Mouse (Mus musculus): ENCODE results near the gene G6pd2.

The G6pd2 gene

DNA sequence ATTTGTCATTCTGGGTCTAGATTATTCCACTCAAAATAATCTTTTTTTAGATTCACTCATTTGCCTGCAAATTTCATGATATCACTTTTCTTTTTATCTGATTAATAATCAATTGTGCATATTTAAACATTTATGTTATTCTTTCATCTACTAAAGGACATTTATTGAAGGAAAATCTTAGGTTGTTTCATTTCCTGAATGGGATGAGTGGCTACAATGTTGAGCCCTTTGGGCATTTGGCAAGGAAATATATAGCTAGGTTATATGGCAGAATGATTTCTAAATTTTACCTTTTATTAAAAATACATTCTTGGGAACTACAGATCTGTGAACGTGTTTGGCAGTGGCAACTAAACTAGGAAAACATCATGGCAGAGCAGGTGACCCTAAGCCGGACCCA, at the start of gene G6pd2:
G6pd2 (plus strand) TSS at position 301 of the 400 bp plus-strand sequence.
- no peak for DNase-seq (ENCODE audit: inconsistent age in 2 of 2, low spot score in 1 of 2)

DNA sequence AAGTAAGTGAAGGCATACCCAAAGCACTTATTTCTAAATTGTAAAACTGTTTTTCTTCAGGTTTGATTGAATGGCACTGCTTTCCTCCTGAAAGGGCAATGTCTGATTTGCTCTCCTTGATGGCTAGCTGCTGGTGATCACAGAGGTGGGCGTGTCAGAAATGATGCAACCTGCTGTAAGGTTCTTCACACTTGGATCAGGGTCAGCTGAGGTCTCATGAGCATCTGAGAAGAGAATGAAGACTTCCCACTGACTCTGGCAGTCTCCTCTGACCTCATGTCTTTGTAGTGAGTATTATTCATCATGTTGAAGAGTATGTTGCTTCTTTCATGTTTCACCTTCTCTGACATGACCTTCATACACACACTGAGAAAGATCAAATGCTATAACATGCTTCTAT, 44.4 kb upstream of the G6pd2 start:
- no peak for DNase-seq (ENCODE audit: inconsistent age in 2 of 2, low spot score in 1 of 2)

DNA sequence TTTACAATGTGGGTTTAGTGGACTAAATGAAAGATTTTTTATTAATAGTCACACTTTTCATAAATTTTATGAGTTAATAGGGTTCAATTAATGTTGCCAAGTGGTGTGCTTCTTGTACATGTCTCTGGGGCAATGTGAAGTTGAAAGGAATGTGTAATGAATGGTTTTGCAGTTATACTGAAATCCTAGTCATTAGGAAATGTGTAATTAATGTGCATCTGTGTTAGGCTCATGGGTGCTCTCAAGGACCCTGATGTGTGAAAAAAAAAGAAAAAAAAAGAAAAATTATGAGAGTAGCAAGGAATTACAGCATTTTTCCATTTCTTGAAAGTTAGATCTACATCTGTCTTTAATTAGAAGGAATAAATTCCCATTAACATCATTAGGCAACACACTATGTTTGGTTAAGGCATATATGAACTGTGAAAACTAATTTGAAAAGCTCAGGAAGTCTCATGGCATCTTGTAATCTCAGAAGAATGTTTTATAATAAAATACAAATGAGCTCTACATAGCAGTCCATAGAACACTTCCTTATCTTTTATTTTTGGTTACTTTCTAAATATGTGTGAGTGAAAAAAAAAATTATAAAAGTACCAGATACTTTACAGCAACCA, 24.4 kb downstream of the G6pd2 start:
- DNase-seq (ENCODE audit: inconsistent age in 2 of 2, low spot score in 1 of 2) = no peak

- no peak for DNase-seq (ENCODE audit: inconsistent age in 2 of 2, low spot score in 1 of 2)
Observed at GRCm38 (mm10) chr5:61843891-61844290, 35.3 kb downstream of the G6pd2 start.

Data from adrenal gland, adult (tissue).